Mouse (Mus musculus) E14TG2a.4 (cell line): ENCODE measurements around the gene Plekhg6.

Experiments used
- CTCF ChIP-seq: conservative IDR thresholded peaks from 2 replicates; pipeline ENCODE4 v1.5.1; 2014; ENCODE audit warnings: low read length
- POU5F1 ChIP-seq: IDR thresholded peaks from 2 replicates; pipeline ENCODE4 v1.6.1; 2014; ENCODE audit warnings: low read length, borderline replicate concordance

- TF ChIP-seq CTCF = no peak
- no peak for TF ChIP-seq POU5F1
These were observed 24.3 kb downstream of the Plekhg6 start for GRCm38 (mm10) chr6:125356264-125356663.
